Mouse (Mus musculus) intestine, postnatal 0 days (tissue): ENCODE data around the gene Rpl35a. TPM values are rescaled to one million over a fixed set of nuclear protein-coding genes. Genes with fewer than 3 reads are reported as not detected.

Experiments
- ATAC-seq: fragments of 200-750 bp; cut with Nextera tagmentation; 2 replicates; pipeline ENCODE4 v1.8.0; 2017; ENCODE audit warnings: mild to moderate bottlenecking, moderate TSS enrichment, moderate library complexity
- H3K27ac ChIP-seq: fragments of 300-500 bp; sonication (generic); 2 replicates; pipeline ENCODE4 v1.5.1; 2014; ENCODE audit warnings: mild to moderate bottlenecking, low read depth, low read length, moderate library complexity
- H3K27me3 ChIP-seq: fragments of 300-500 bp; sonication (generic); replicated peaks from 2 replicates; pipeline ENCODE4 v1.6.1; 2014; ENCODE audit warnings: low read length, mixed read lengths; ENCODE audit not compliant: control insufficient read depth, insufficient read depth
- H3K36me3 ChIP-seq: fragments of 300-500 bp; sonication (generic); 2 replicates; pipeline ENCODE4 v1.6.1; 2014; ENCODE audit warnings: mild to moderate bottlenecking, moderate library complexity; ENCODE audit not compliant: control insufficient read depth, insufficient read depth
- H3K4me1 ChIP-seq: fragments of 300-500 bp; sonication (generic); replicated peaks from 2 replicates; pipeline ENCODE4 v1.6.1; 2014; ENCODE audit warnings: antibody characterized with exemption, low read length, mixed read lengths; ENCODE audit not compliant: control insufficient read depth, insufficient read depth
- H3K4me2 ChIP-seq: fragments of 300-500 bp; sonication (generic); replicated peaks from 2 replicates; pipeline ENCODE4 v1.6.1; 2014; ENCODE audit warnings: low read depth, mild to moderate bottlenecking, moderate library complexity
- H3K4me3 ChIP-seq: fragments of 300-500 bp; sonication (generic); 2 replicates; pipeline ENCODE4 v1.5.1; 2014; ENCODE audit warnings: low read depth, low read length
- H3K9ac ChIP-seq: fragments of 300-500 bp; sonication (generic); 2 replicates; pipeline ENCODE4 v1.6.1; 2014; ENCODE audit warnings: mild to moderate bottlenecking, low read depth, low read length
- H3K9me3 ChIP-seq: fragments of 300-500 bp; sonication (generic); 2 replicates; pipeline ENCODE4 v1.6.1; 2016; ENCODE audit warnings: mixed run types; ENCODE audit not compliant: control insufficient read depth
- CTCF ChIP-seq: sonication (generic); IDR thresholded peaks from 2 replicates; pipeline ENCODE4 v1.5.1; 2016; ENCODE audit warnings: low read depth, mild to moderate bottlenecking, control low read depth, antibody characterized with exemption, moderate library complexity
- WGBS: fragments of 180-500 bp; shearing (Covaris S2); extraction: QIAGEN DNeasy Blood & Tissue Kit; methylation state at CpG from one replicate; pipeline ENCODE4 v1.1.7; 2014; 5-methylcytosine and 5-hydroxymethylcytosine counted together
- polyA plus RNA-seq: library from polyadenylated mRNA; unstranded; fragments of >200 nt; fragmentation: Nextera tagmentation; extraction: Ambion mirVana; gene quantifications from 2 replicates; pipeline ENCODE4 v1.2.1, GENCODE M21; 2015

Gene Rpl35a
- polyA plus RNA-seq, 1 experiment from 2014 or later: 645 TPM

- Histone ChIP-seq H3K4me2 (no peak overlapping the region), H3K4me3 (no peak overlapping the region), H3K4me1 (no peaks in the 10 kb centered on the region), H3K27ac (no peak overlapping the region), H3K36me3 (peaks cover 39% of the 10 kb centered on the region), H3K9ac (no peak overlapping the region), H3K9me3 (no peaks in the 10 kb centered on the region), H3K27me3 (no peaks in the 10 kb centered on the region)
- ATAC-seq: no peak
- WGBS: 86% methylated on average over 3 of the region's 3 CpGs
- no peak for TF ChIP-seq CTCF
Measured at GRCm38 (mm10) chr16:33015396-33015907, 40.8 kb upstream of the Rpl35a start.

- Histone ChIP-seq H3K36me3 (peaks cover 38% of the 10 kb centered on the region), H3K4me1 (no peaks in the 10 kb centered on the region), H3K9me3 (no peaks in the 10 kb centered on the region), H3K4me3 (no peak overlapping the region), H3K27ac (no peak overlapping the region), H3K9ac (no peak overlapping the region), H3K27me3 (no peaks in the 10 kb centered on the region), H3K4me2 (no peak overlapping the region)
- no peak for TF ChIP-seq CTCF
- ATAC-seq: no peak
- 85% methylated on average over 2 of the region's 2 CpGs for WGBS
Measured at GRCm38 (mm10) chr16:33015986-33016385, 40.3 kb upstream of the Rpl35a start.

- ATAC-seq: no peak
- Histone ChIP-seq H3K9me3 (no peaks in the 10 kb centered on the region), H3K36me3 (peaks cover 25% of the 10 kb centered on the region), H3K4me3 (no peak overlapping the region), H3K9ac (no peak overlapping the region), H3K27ac (no peak overlapping the region), H3K4me1 (no peaks in the 10 kb centered on the region), H3K4me2 (no peak overlapping the region), H3K27me3 (no peaks in the 10 kb centered on the region)
- WGBS: 69% methylated on average over 5 of the region's 5 CpGs
- no peak for TF ChIP-seq CTCF
Measured at GRCm38 (mm10) chr16:33017677-33018349, 38.4 kb upstream of the Rpl35a start.

GRCm38 (mm10) chr16:33019117-33019770, 37.0 kb upstream of the Rpl35a start:
- Histone ChIP-seq H3K27me3 (no peaks in the 10 kb centered on the region), H3K9ac (no peak overlapping the region), H3K4me1 (no peaks in the 10 kb centered on the region), H3K36me3 (peaks cover 10% of the 10 kb centered on the region), H3K4me3 (peak overlapping the region; percentile 20), H3K27ac (no peak overlapping the region), H3K4me2 (peak overlapping the region; percentile 58), H3K9me3 (no peaks in the 10 kb centered on the region)
- peak; percentile 44 for ATAC-seq
- WGBS: 42% methylated on average over 21 of the region's 21 CpGs
- TF ChIP-seq CTCF: no peak

GRCm38 (mm10) chr16:33021381-33021780, 34.9 kb upstream of the Rpl35a start:
- no peak overlapping the region for H3K27ac ChIP-seq
- no peak for ATAC-seq
- no peak overlapping the region for H3K9ac ChIP-seq
- no peaks in the 10 kb centered on the region for H3K4me1 ChIP-seq
- no peaks in the 10 kb centered on the region for H3K27me3 ChIP-seq
- TF ChIP-seq CTCF: no peak
- H3K4me3 ChIP-seq: no peak overlapping the region
- 68% methylated on average over 3 of the region's 3 CpGs for WGBS
- H3K9me3 ChIP-seq: no peaks in the 10 kb centered on the region
- no peak overlapping the region for H3K4me2 ChIP-seq
- H3K36me3 ChIP-seq: peaks cover 2% of the 10 kb centered on the region

GRCm38 (mm10) chr16:33023750-33024149, 32.5 kb upstream of the Rpl35a start:
- no peaks in the 10 kb centered on the region for H3K36me3 ChIP-seq
- no peaks in the 10 kb centered on the region for H3K4me1 ChIP-seq
- peak; percentile 99 for TF ChIP-seq CTCF
- no peaks in the 10 kb centered on the region for H3K27me3 ChIP-seq
- no peak overlapping the region for H3K27ac ChIP-seq
- H3K4me3 ChIP-seq: no peak overlapping the region
- no peak overlapping the region for H3K9ac ChIP-seq
- no peaks in the 10 kb centered on the region for H3K9me3 ChIP-seq
- no peak overlapping the region for H3K4me2 ChIP-seq
- ATAC-seq: 0 out of 2 replicates have a peak, but pooled peaks have one; percentile 44
- 2% methylated on average over 4 of the region's 4 CpGs for WGBS
